Mouse (Mus musculus): ENCODE results near the gene Cd86.

Gene Cd86

DNA sequence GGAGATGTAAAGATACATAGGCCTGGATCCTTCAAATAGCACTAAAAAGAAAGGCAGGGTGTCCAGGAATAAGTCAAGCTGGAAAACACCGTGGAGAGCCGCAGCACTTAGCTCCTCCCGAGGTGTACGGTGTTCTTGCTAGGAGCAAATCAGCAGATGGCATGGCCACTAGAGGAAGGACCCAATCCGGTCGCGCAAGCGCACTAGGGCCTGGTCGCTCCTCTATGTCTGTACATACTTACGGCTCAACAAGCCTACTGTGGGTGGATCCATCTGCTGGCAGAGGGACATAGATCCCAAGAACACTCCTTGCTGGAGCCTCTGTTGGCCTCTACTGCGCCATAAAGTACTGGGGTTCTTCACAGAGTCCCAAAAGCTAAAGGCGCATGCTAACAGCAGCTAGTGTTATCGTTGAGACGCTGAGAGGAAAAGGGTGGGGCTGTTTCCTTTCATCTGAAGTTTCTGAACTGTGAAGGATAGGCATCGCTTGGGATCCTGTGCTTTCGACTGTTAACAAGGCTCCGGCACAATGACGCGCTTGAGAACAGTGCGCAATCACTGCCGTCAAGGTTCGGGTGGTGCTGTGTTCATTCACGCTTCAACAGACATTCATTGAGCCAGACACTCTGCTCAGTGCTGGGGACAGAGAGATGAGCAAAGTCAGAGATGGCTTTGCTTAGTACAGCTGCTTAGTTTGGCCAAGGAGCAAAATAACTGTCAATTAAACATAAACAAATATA is 30.7 kb downstream of the Cd86 start:
- POLR2A ChIA-PET = interaction anchor here in 3 of 4 experiments (0.6 to 1.3 kb wide), 7 partner anchors 8 to 85 kb away, joined by 3 to 6 read pairs (median 4); partner anchors contain the start of gene Cd86 (in 1 of the 3)
- CTCF ChIA-PET = interaction anchor here in 1 of 4 experiments (1.0 kb wide), 2 partner anchors 162 to 1733 kb away, joined by 3 read pairs; no protein-coding TSS in a partner anchor

DNA sequence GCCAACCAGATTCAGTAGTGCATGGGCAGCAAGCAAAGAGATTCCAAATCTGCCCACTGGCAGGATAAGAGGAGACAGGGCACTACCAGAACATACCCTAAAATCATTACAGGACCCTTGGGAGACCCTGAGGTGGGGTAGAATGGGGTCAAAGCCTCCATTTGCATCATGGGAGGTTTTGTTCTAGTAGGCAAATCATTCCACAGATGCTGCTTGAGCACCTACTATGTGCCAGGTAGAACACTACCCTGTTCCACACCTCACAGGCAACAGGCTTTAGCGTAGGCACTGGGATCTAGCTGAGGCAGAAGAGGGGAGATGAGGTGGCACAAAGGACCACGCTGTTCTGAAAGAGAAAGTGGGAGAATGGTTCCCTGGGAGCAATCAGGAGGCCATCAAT is 31.5 kb downstream of the Cd86 start:
- ChIA-PET POLR2A (interaction anchor here in 3 of 4 experiments (0.9 to 1.2 kb wide), 5 partner anchors 8 to 86 kb away, joined by 3 to 6 read pairs (median 4); no protein-coding TSS in a partner anchor), CTCF (interaction anchor here in 1 of 4 experiments (1.0 kb wide), 1 partner anchor 161 kb away, joined by 3 read pairs; no protein-coding TSS in a partner anchor)

DNA sequence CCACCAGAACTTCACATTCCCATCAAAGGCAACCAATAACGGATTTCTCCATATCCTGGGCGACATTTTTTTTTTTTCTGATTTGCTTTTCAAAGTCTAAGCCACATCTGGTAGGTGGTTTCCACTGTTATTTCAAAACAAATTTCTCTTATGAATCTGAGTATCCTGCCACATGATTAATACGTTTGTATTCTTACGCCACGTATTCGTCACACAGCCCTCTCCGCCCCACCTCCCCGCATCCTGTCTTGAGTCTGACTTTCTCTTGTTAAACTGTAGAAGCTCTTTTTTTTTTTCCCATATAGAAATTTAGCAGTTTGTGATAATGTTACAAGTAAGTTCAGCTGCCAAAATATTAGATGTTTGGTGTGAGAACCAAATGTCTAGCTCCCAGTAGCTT is 33.7 kb downstream of the Cd86 start:
- ChIA-PET CTCF (no interaction called here), POLR2A (no interaction called here)

DNA sequence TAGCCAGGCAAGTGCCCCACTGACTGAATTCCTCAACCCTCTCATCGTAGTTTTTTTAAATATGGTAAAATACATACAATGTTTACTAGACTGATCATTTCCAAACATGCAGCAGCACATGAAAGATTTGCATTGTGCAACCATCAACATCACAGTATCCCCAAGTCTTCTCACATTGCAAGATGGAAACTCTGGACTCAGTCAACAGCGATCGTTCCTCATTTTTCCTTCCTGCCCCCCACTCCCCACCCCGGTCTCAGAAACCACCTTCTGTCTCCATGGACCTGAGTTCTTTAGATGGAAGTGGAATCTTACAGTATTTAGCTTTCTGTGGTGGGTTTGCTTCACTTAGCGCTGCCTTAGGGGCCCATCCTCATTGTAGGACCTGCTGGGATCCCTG is 34.3 kb downstream of the Cd86 start:
- ChIA-PET CTCF (no interaction called here), POLR2A (no interaction called here)

DNA sequence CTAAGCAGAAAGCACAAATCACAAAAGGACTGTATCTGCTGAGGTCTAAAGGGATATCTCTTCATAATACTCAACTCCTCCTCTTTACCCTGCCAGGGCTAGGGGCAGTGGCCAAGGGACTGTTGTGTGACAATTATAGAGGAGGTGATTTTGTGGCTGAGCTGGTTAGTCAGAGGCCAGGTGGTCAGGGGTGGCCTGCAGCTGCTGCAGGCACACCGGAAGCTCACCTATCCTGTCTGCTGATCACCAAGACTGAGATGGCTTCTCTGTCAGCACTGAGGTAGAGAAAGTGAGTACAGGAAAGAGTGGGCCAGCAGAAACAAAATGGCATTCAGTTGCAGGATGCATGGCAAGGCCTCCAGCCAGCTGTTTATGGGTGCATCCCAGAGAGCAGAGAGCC is 38.1 kb downstream of the Cd86 start:
- ChIA-PET POLR2A (interaction anchor here in 2 of 4 experiments (0.6 to 0.7 kb wide), 3 partner anchors 13 to 217 kb away, joined by 3 read pairs; no protein-coding TSS in a partner anchor), CTCF (no interaction called here)

DNA sequence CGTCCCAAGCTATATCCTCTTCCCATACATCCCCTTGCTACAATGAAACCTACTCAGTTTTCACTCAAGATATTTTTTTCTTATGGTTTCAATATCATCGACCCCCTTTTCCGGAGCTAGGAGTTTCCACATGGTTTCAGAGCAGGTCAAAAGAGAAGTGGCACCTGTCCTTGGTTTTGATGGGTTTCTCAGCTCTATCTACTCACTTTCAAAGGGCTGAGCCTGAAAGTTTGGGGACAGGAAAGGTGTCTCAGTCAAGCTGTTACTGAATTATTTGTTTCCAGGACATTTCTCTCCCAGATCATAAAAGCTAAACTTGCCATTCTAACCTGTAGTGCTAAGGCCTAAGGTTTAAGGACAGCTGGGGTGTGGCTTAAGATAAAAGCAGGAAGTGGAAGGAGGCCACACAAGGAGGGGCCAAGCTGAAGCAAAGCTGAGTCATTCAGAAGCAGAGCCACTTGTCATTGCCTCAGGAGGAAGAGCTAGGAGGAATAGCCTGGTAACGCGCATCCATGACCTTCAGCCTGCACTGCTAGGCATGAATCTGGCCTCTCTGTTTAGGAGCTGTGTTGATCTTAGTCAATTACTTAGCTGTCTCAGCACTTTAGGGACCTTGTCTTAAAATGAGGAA is 39.2 kb downstream of the Cd86 start:
- CTCF ChIA-PET = interaction anchor here in 1 of 4 experiments (1.0 kb wide), 1 partner anchor 154 kb away, joined by 3 read pairs; no protein-coding TSS in a partner anchor
- POLR2A ChIA-PET = interaction anchor here in 3 of 4 experiments (0.6 to 1.6 kb wide), 8 partner anchors 8 to 195 kb away, joined by 3 to 7 read pairs (median 3); no protein-coding TSS in a partner anchor

DNA sequence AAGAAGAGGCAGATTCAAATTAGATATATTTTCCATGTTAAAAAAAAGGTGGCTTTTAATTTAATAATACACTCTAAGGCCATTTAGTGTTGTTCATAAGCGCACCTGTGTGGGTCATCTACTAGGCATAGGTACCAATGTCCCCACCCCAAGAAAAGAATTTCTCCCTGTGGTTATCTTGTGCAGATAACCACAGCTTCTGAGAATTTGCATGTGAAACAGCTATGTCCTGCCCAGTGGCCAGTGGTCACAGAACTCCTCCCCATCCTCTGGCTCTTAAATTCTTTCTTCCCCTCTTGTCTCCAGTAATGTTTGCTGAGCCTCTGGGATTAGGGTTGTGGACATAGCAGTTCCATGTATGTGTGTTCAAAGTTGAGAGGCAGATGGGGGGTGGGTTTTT is 40.0 kb downstream of the Cd86 start:
- CTCF ChIA-PET = no interaction called here

DNA sequence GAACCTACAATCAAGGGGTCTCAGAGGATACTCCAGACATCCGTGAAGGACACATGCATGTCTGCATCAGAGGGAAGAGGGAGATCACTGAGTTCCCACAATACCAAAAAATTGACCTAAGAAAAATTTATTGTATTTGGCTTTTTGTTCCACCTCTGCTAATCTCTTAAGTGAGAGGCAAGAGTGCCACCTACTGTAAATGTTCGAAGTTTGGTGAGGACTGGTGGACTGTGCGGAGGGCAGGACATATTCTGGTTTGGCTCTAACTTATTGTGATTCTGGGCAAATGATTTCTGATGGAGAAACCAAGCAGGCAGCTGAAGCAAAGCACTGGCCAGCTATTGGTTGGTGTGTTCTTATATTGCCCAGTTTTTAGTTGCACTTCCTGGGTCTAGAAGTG is 43.6 kb downstream of the Cd86 start:
- ChIA-PET POLR2A (interaction anchor here in 1 of 4 experiments (0.6 kb wide), 1 partner anchor 526 kb away, joined by 3 read pairs; no protein-coding TSS in a partner anchor), CTCF (no interaction called here)

More for the DNA sequence above, 40.0 kb downstream of the Cd86 start:
- POLR2A ChIA-PET = interaction anchor here in 3 of 4 experiments (0.6 to 1.6 kb wide), 6 partner anchors 9 to 535 kb away, joined by 3 to 7 read pairs (median 4); no protein-coding TSS in a partner anchor

DNA sequence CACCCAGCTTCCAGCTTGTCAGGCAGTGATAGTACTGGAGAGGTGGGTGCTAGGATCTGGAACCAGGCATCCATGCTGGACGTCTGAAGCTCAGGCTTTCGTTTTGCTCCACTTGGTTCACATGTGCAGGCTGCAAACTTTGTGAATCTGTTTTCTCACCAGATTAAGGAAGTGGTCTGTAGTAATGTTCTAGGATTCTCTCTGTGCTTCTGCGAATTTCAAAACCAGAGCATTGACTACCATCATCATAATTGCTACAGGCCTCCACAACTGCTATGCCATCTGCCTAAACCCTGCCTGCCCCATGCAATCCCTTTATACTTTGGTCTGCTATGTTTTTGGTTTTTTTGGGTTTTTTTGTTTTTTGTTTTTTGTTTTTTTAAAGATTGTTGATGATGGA is 44.8 kb downstream of the Cd86 start:
- POLR2A ChIA-PET = no interaction called here
- CTCF ChIA-PET = interaction anchor here in 2 of 4 experiments (0.6 to 0.7 kb wide), 2 partner anchors 524 to 1677 kb away, joined by 3 read pairs; no protein-coding TSS in a partner anchor

DNA sequence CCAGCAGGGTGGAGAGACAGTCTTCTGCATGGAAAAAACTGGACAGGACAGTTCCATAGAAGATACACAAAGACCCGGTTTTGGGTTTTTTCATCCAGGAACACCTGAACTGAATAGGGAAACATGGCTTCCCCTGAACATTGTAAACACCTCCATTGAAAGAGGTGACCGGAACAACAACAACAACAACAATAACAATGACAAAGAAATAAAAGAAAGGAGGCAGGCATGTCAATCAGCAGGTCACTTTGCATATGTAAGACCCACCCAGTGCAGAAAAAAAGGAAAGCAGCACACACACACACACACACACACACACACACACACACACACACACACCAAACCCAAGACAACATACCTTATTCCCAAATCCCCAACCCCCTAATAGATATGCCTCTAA is 52.2 kb downstream of the Cd86 start:
- ChIA-PET CTCF (interaction anchor here in 1 of 4 experiments (0.5 kb wide), 1 partner anchor 44 kb away, joined by 3 read pairs; no protein-coding TSS in a partner anchor), POLR2A (no interaction called here)

DNA sequence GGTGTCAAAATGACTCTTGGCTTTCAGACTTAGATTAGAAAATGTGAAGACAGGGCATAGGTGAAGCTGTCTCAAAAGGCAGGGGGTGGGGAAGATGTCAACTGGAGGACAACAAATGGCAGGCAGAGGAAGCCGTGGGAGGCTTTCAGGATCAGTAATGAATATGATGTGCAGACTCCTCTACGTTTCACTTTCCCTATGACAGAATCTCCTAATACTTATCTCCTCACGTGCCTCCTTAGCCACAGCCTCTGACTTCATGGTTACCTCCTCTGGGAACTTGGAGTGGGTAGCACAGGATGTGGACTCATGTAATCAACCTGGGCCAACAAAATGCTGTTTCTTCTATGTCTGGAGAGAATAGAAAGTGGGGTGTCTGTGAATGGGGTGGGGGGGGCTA is 63.2 kb downstream of the Cd86 start:
- ChIA-PET CTCF (no interaction called here), POLR2A (no interaction called here)

DNA sequence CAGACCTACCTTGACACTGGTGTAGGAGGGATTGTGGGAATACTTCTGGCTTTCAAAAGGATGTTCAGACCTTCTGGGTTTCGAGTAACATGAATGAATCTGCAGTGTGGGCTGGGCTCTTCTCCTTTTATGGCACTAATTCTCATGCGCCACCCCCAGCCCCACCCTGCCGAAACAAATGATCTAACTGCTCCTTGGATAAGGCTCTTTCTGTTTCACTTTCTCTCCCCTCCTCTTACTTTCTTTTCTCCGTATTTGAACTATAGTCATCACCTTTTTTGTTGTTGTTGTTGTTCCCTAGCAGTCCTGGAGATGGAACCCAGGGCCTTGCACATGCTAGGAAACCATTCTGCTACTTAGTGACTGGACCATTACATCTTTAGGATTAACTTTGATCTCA is 67.6 kb downstream of the Cd86 start:
- ChIA-PET POLR2A (interaction anchor here in 2 of 4 experiments (0.6 kb wide), 2 partner anchors 126 to 199 kb away, joined by 3 read pairs; no protein-coding TSS in a partner anchor), CTCF (no interaction called here)

DNA sequence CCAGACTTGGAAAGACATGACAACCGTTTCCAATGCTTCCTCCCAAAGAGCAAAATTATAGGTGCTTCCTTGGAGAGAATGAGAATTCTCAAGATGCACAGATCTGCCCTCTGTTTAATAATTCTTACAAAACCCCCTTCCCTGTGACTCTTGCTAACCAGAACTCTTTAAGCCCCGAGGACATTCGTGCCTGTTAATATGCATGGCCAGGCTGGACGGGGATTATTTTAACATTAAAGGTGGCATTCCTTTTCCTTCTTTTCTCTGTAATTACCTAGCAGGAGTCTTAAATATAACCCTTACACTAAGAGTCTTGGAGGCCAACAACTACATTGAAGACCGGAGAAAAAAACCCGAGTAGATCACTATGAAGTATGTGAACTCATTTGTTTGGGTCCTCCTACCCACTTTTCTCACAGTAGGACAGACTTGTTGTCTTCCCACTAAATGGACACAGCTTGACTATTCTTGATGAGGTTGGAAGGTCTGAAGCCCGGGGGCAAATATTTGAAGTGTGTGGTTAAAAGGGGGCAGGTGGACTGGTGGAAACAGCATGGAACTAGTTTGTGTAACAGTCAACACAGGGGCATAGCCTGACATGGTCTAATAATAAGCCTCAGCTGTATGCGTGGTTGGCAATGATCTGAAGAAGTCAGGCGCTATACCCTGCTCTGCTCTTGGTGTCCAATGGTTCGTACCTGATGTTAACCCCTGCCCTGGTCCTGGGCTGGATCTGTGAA is 69.0 kb downstream of the Cd86 start:
- ChIA-PET CTCF (no interaction called here), POLR2A (no interaction called here)

DNA sequence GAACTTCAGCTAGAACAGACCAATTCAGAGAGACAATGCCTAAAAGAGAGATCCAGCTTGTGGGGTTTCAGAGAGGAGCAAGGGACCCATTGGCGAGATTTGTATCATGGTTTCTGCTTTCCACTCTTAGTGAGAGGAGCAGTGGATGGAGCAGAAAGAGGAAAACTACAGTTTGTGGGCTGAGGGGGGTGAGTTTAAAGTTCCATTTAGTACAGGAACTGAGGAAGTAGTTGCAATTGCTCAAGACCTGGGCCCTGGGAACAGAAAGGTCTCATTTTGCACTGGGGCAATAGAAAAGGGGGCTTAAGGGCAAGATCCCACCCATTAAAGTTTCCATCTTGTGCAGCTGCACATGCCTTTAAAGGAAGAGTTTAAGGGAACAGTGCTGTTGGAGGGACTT is 76.0 kb downstream of the Cd86 start:
- ChIA-PET CTCF (no interaction called here), POLR2A (no interaction called here)

DNA sequence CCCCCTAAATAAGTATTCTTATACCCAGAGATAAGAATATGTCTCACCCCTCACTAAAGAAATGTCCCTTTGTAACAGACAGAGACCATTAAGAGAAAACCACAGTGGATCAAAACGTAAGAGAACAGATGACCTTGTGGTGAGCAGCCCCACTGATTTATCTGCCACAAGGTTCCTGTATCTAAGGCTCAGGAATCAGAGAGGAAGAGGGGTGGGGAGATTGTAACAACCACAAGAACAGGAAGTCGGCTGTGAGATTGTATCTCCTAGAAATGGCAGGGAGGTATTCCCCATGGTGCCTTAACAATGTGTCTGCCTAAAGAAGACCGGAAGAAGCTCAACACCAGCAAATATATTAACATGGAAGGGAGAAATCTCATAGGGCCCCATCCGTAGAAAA is 77.9 kb downstream of the Cd86 start:
- ChIA-PET POLR2A (no interaction called here), CTCF (no interaction called here)

DNA sequence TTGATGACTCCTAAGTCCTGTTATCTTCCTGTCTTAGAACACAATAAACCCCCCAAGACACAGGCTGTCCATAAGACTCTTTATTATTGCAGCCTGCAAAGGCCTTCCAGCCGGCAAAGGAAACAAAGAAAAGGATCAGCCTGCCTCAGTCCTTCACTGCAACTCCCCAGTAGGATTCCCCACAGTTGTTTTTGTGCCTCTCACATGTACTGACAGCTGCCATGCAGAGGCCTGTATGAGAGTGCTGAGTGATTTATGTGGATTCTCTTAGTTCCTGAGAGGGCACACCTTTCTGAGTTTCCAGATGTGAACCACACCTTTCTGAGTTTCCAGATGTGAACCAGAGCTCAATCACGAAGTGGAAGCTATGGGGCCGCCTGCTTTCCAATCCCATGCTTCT is 83.8 kb downstream of the Cd86 start:
- ChIA-PET POLR2A (no interaction called here), CTCF (interaction anchor here in 1 of 4 experiments (0.8 kb wide), 1 partner anchor 29 kb away, joined by 3 read pairs; no protein-coding TSS in a partner anchor)

DNA sequence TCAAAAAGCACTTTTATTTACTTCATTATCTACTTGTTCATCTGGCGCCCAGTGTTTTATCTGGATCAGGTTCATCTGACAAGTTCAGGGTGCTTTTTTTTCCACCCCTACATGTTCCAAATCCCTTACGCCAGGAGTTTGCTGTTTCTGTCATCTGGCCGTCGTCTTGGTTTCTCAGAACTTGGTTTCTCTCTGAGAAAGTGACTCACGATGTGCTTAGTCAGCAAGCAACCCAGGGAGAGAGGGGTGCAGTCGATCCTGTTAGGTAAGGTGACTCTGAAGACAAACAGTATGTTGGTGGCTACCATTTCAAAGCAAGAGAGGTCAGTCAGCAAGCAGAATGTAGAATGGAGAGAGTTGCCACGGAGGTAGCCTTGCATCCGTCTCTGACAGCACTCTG is 93.9 kb downstream of the Cd86 start:
- ChIA-PET CTCF (no interaction called here), POLR2A (no interaction called here)

DNA sequence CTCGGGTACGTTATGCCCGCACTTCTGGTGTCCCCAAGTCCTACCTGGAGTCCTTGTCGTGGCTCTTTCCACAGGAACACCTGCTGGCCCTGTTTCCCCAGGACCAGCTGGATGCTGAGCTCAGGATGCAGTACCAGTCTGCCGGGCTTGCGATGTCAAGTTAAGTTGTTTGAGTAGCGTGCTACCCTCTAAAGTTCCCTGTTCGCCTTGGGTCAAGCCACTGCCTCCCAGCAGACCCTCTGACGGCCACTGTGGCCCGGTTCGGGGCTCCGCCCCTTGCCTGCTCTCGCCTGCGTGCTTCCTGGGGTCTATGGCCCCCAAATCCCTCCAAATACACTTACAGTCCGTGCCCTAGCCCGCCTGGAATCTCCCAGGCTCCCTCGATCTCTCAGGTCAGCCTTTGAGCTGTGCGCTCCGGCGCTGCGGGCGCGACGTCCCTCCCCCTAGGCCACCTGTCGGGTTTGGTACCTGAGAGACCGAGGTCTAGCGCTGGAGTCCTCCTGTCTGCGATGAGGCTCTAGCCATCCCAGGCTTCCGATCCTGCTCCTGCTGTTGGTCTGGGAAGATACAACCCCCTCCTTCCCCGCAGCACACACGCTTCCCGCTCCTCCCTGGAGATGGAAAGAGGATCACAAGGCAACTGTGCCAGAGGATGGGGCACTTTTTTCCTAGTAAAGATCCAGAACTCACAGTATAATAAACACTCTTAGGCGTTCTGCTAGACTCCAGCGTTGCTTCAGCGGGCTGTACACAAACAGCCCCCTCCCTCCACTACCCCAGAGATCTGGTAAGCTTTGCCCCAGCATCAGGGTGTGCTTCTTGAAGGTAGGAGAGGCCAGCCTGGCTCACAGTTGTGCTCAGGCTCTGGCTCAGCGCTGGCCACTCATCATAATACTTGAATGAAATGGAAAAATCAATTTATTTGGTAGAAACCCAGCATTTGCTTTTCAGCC is 104.2 kb downstream of the Cd86 start, which contains the start of gene Casr:
Gene Casr (minus strand): TSS at position 756 of the 953 bp plus-strand sequence.
- ChIA-PET POLR2A (interaction anchor here in 2 of 4 experiments (0.6 to 0.7 kb wide), 2 partner anchors 132 to 156 kb away, joined by 3 to 5 read pairs; partner anchors contain the start of gene Ildr1 (in 1 of the 2)), CTCF (interaction anchor here in 2 of 4 experiments (0.7 to 1.0 kb wide), 3 partner anchors 67 to 149 kb away, joined by 3 read pairs; no protein-coding TSS in a partner anchor)

Measured in embryonic stem cell, embryonic (primary cell).